Mouse (Mus musculus) gastrocnemius, adult 18-20 months (tissue): ENCODE data around the gene Gm20388. TPM values are rescaled to one million over a fixed set of nuclear protein-coding genes. Genes with fewer than 3 reads are reported as not detected.

Experiments
- DNase-seq: peaks from one replicate; pipeline ENCODE4 v3.0.0; 2021; ENCODE audit warnings: low spot score
- total RNA-seq, 2 experiments: library from RNA; stranded (reverse); gene quantifications; 2 replicates each; pipeline ENCODE4 v1.2.3; 2021

Gm20388 gene
- total RNA-seq, 2 experiments from 2014 or later, result 10.5 to 12.3 TPM

DNA sequence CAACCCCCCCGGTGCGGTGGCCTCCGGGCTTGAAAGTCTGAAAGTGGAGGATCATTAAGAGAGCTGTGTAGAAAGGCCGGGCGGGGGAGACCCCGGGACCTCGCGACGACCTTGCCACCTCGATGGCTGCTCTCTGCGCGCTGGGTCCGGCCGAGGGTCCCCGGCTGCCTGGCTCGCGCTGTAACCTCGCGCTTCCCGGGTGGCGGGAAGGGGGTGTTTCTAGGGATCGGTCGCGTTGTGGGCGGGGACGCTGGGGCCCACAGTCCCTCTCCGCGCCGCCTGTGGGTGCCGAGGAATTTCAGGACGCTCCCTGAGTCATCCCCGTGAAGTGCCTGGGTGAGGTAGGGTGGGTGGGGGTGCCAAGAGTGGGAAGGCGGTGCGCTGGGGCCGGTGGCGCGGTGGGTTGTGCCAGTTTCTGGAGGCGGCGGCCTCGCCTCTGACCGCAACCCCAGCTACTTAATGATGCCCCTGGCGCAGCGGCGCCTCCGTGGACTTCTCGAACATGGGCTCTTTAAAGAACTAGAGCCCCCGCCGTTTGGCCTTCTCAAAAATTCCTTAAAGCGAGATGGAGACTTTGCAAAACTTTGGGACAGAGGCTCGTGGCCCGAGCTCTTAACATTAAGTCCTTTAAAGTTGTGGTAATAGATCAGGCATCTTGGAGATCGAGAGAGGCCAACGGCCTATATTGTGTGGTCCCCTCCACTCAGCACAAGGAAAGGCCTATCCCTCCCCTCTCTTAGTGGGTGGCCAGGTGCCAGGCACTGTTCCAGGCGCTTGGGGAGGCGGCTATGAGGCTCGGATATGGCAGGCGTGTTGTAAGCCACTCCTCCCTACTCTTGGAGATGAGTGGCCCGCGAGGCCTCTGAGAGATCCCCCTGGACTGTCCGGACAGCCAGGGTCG is 625.9 kb downstream of the Gm20388 start:
- DNase-seq, result no peak

DNA sequence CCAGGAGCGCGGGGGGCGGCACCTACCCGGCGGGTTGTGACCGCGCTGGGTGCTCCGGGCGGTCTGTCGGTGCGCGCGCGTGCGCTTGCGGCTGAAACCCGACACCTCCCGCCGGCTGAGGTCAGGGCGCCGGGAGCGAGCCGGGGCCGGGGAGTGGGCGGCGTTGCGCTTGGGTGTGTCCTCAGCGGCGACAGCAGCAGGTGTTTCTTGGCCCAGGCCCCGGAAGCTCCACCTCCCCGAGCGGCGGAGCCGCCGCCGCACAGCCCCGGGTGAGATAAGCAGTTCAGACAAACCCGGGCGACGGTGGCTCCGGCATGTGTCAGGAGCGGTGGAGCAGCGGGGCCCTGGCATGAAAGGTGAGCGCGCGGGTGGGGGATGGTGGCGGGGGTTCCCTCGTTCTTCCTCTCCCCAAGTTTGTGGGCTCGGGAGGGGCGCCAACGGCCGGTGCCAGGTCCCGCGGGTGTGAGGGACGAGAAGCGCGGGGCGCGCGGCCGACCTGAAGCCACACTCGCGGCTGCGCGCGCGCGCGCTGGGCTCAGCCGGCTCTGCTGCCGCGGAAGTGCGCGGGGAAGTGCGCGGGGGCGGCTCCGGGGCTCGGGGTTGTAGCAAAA is 626.7 kb downstream of the Gm20388 start:
- DNase-seq, result peak; percentile 86

DNA sequence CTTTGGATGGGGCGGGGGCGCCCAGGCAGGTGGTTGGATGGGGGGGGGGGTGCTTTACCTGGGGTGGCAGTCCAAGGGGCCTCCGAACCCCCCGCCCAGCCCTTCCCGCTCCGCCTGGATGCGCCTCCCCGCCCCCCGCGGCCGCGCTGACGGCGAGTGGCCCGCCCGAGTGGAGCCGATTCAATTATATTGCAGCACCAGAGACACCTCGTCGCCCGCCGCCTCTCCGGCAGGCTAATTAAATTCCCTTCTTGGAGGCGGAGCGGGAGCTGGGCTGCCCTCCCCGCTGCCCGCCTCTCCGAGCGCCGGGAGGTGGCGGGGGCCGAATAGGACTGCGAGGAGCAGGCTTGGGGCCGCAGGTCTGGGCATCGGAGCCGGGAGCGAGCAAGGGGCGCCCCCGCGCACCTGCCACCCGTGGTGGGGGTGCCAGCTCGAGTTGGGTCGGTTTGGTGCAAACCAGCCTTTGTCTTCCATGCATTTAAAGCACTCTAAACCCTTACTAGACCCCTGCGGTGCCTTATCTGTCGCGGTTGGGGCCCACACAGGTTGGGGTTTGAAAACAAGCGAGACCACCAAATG is 627.3 kb downstream of the Gm20388 start:
- DNase-seq, result peak; percentile 59

GRCm38 (mm10) chr8:120538397-120539240 is 628.0 kb downstream of the Gm20388 start:
- peak; percentile 89 for DNase-seq

- no peak for DNase-seq
These were observed 628.7 kb downstream of the Gm20388 start for GRCm38 (mm10) chr8:120539381-120539774.

- DNase-seq, result peak; percentile 73
These were observed 629.4 kb downstream of the Gm20388 start for GRCm38 (mm10) chr8:120539775-120540625.

- no peak for DNase-seq
These were observed 632.4 kb downstream of the Gm20388 start for GRCm38 (mm10) chr8:120542995-120543394.

GRCm38 (mm10) chr8:120543416-120544055 is 632.9 kb downstream of the Gm20388 start:
- peak; percentile 87 for DNase-seq

DNA sequence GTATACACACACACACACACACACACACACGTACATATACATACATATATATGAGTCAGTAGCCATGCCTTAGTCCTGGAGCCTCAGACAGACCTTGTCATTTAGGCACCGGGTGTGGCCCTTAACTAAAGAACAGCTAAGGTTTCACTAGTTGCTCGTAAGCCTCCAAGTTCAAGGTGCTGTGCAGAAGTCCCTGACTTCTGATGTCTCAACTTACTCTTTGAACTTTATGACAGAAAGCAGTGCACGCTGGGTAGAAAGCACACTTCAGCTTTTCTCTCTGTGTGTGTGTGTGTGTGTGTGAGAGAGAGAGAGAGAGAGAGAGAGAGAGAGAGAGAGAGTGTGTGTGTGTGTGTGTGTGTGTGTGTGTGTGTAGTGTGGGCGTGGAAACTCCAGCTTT is 633.5 kb downstream of the Gm20388 start:
- no peak for DNase-seq

DNA sequence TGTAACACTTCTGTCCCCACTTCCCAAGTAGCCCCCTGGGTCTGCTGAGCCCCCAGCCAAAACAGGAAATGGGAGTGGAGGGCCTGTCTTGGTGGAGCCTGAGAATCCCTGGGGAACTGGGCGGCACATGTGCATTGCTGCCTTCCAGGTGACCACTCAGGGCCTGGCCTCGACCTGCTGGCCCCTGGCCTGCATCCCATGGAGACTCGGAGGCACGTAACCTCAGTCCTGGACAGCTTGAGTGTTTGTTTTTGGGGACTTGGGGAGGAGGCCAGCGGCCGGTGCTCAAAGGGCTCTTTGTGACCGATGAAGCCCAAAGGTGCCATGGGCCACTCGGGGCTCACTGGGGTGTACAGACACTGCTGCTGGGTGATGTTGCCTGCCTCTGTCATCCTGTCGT is 636.9 kb downstream of the Gm20388 start:
- DNase-seq, result no peak

GRCm38 (mm10) chr8:120548313-120548761 is 637.7 kb downstream of the Gm20388 start:
- DNase-seq, result no peak

DNA sequence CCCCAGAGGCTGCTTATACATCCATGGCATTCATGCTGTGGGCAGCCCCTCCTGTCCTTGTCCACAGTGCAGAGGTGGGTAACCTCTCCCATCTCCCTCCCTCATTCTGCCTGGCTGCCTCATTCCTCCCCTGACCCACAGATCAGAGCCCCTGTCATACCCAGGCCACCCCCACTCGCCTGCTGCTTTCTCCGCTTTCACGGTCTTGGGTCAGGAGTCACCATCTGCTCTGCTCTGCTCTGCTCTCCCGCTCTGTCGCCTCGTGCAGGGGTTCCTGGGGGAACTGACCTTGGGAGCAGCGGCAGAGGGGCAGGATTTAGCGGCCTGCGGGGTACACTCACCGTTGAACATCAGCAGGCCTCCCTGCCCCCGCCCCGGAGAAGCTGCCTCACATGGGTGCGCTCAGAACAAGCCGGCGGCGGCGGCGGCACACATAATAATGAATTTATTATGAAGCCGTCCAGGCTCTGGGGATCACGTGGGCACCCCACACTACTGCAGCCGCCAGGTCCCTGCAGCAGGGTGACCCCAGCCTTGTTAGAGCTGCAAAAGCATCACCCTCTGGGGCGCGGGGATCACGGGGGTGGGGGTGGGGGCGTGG is 638.8 kb downstream of the Gm20388 start:
- no peak for DNase-seq

DNA sequence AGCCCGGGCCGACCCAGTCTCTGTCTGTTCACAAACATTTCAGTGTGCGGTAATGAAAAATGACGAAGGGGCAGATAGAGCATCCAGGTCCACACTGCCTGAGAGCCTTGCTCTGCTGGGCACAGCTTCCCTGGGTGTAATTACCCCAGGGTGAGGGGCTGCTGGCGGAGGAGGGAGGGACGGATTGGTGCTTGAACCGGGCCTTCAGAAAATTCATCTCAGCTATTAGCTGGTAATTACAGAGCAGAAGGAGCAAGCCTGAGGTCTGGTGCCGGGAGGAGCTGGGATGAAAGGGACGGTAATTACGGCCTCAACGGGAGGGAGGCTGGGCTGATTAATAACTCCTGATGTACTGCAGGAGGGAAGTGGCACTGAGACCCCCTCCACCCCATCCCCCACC is 639.3 kb downstream of the Gm20388 start:
- no peak for DNase-seq

DNA sequence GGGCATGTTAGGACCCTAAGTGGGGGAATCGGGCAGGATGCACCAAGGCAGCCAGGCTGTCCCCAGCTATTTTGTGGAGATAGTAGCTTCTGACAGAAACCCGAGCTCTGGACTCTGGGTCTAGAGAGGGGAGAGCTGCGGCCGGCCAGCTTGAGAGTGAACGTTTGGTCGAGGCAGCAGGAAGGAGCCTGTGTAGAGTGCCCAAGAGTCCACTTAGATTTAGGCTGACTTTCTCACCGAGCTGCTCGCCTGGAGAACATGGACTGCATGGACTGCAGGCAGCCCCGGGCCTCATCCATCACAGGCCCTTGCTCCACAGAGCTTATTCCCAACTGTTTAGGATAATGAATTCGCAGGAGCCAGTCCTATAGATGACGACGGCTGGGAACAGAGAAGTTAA is 639.8 kb downstream of the Gm20388 start:
- DNase-seq, result no peak

GRCm38 (mm10) chr8:120550937-120551676 is 640.5 kb downstream of the Gm20388 start:
- DNase-seq, result peak; percentile 58

DNA sequence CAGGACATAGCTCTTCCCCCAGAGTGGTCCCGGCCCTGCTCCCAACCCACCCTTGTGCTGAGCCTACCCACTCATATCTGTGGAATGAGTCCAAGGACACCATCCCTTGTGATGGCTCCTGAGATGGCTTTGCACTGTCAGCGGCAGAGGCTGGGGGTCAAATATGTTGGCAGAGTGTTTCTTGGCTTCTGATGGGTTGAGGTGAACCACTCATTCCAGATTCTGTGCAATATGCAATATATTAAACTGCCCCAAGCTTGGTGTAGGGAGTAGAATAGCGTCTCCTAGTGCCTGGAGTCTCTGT is 641.0 kb downstream of the Gm20388 start:
- DNase-seq, result no peak

GRCm38 (mm10) chr8:120552509-120552908 is 641.9 kb downstream of the Gm20388 start:
- no peak for DNase-seq

- DNase-seq, result no peak
These were observed 642.9 kb downstream of the Gm20388 start for GRCm38 (mm10) chr8:120553441-120554123.
